Mouse (Mus musculus) embryonic fibroblast, embryonic 13.5 days (primary cell): ENCODE data around the gene Zfand5.

Experiments used
- CTCF ChIP-seq: IDR thresholded peaks from 2 replicates; pipeline ENCODE4 v1.5.1; 2011; ENCODE audit warnings: mild to moderate bottlenecking, control low read depth, low read length, moderate library complexity, borderline replicate concordance; ENCODE audit not compliant: insufficient read depth
- POLR2A ChIP-seq: IDR thresholded peaks from 2 replicates; pipeline ENCODE4 v1.6.1; 2011; ENCODE audit warnings: low read depth, mild to moderate bottlenecking, control low read depth, low read length, moderate library complexity

DNA sequence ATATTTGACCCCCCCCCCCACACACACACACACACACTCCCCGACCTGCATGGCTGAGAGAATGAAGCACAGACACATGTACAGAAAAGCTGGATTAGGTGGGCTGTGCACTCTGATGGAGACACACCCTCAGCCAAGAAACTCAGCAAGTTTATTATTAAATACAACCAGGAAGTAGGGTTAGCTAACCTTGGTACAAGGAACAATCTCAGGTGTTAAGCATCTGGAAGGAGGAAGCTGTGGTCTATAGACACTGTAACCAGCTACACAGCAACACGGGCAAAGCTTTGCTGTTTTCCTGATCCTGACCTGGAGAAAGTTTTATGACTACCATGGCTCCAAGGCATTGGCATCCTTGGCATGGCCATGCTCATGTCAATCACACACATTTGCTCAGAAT lies 12.6 kb upstream of the Zfand5 start:
- no peak for TF ChIP-seq POLR2A
- no peak for TF ChIP-seq CTCF
